Mouse (Mus musculus): ENCODE data around the gene Olfr726. TPM values are rescaled to one million over a fixed set of nuclear protein-coding genes. Genes with fewer than 3 reads are reported as not detected.

Olfr726 gene
- not detected in 2 replicates for polyA plus RNA-seq (2012; rRNA removed)

GRCm38 (mm10) chr14:50090853-50091252 lies at the start of gene Olfr726:
Gene Olfr726 (minus strand): TSS chr14:50090953.

GRCm38 (mm10) chr14:50122886-50123285 lies 32.1 kb upstream of the Olfr726 start, which contains the start of gene Olfr727:
Gene Olfr727 (plus strand): TSS chr14:50123186.

GRCm38 (mm10) chr14:50040275-50040674 lies 50.5 kb downstream of the Olfr726 start, which contains the start of gene Olfr725:
Gene Olfr725 (minus strand): TSS chr14:50040375.

Other genes starting within 250 kb of the Olfr726 start
- gene Olfr722, start 189.0 kb downstream of the Olfr726 start, polyA plus RNA-seq (2012; rRNA removed) = not detected in 2 replicates
- gene Olfr723, start 159.2 kb downstream of the Olfr726 start, polyA plus RNA-seq (2012; rRNA removed) = not detected in 2 replicates
- not detected in 2 replicates for gene Olfr724, start 127.7 kb downstream of the Olfr726 start, polyA plus RNA-seq (2012; rRNA removed)
- not detected in 2 replicates for gene Olfr725, start 50.6 kb downstream of the Olfr726 start, polyA plus RNA-seq (2012; rRNA removed)
- not detected in 2 replicates for gene Olfr727, start 32.2 kb upstream of the Olfr726 start, polyA plus RNA-seq (2012; rRNA removed)
- gene Olfr728, start 51.7 kb upstream of the Olfr726 start, polyA plus RNA-seq (2012; rRNA removed) = not detected in 2 replicates
- not detected in 2 replicates for gene Olfr729, start 62.0 kb upstream of the Olfr726 start, polyA plus RNA-seq (2012; rRNA removed)
- not detected in 2 replicates for gene Olfr730, start 97.2 kb upstream of the Olfr726 start, polyA plus RNA-seq (2012; rRNA removed)
- gene Olfr731, start 150.9 kb upstream of the Olfr726 start, polyA plus RNA-seq (2012; rRNA removed) = not detected in 2 replicates
- gene Olfr732, start 193.3 kb upstream of the Olfr726 start, polyA plus RNA-seq (2012; rRNA removed) = not detected in 2 replicates
- gene Olfr733, start 210.6 kb upstream of the Olfr726 start, polyA plus RNA-seq (2012; rRNA removed) = not detected in 2 replicates
- not detected in 2 replicates for gene Olfr734, start 235.8 kb upstream of the Olfr726 start, polyA plus RNA-seq (2012; rRNA removed)

Measured in stomach, adult 2 months (tissue).